Mouse (Mus musculus) kidney, adult 2 months (tissue): Measurements from ENCODE around the gene Ift43.

Source experiments
- CTCF ChIP-seq: fragments of 200-500 bp; conservative IDR thresholded peaks from 2 replicates; pipeline ENCODE4 v1.5.1; 2011; ENCODE audit warnings: low read depth, mild to moderate bottlenecking, control low read depth, low read length, moderate library complexity, mixed read lengths; ENCODE audit not compliant: insufficient read depth, insufficient read length
- POLR2A ChIP-seq: fragments of 200-500 bp; IDR thresholded peaks from one replicate; pipeline ENCODE4 v1.6.1; 2011; ENCODE audit warnings: low read depth, low read length, control low read depth

- TF ChIP-seq CTCF (no peak), POLR2A (no peak)
Observed at GRCm38 (mm10) chr12:86157894-86158444, 75.6 kb downstream of the Ift43 start.
